Mouse (Mus musculus) limb, embryonic 15.5 days (tissue): ENCODE results near the gene Bloc1s4. TPM values are rescaled to one million over a fixed set of nuclear protein-coding genes. Genes with fewer than 3 reads are reported as not detected.

ENCODE experiments used
- ATAC-seq: fragments of 200-750 bp; cut with Nextera tagmentation; 2 replicates; pipeline ENCODE4 v1.8.0; 2017; ENCODE audit warnings: low read depth, moderate TSS enrichment; ENCODE audit not compliant: insufficient number of reproducible peaks, low FRiP score, low TSS enrichment
- H3K27ac ChIP-seq: fragments of 300-500 bp; sonication (generic); 2 replicates; pipeline ENCODE4 v1.5.1; 2015; ENCODE audit warnings: moderate library complexity, mild to moderate bottlenecking, inconsistent platforms
- H3K27me3 ChIP-seq: fragments of 300-500 bp; sonication (generic); 2 replicates; pipeline ENCODE4 v1.6.1; 2015; ENCODE audit warnings: inconsistent platforms
- H3K36me3 ChIP-seq: fragments of 300-500 bp; sonication (generic); 2 replicates; pipeline ENCODE4 v1.6.1; 2015; ENCODE audit warnings: inconsistent platforms
- H3K4me1 ChIP-seq: fragments of 300-500 bp; sonication (generic); 2 replicates; pipeline ENCODE4 v1.6.1; 2015; ENCODE audit warnings: inconsistent platforms
- H3K4me2 ChIP-seq: fragments of 300-500 bp; sonication (generic); 2 replicates; pipeline ENCODE4 v1.6.1; 2015; ENCODE audit warnings: mild to moderate bottlenecking, inconsistent platforms
- H3K4me3 ChIP-seq: fragments of 300-500 bp; sonication (generic); 2 replicates; pipeline ENCODE4 v1.5.1; 2015; ENCODE audit warnings: mild to moderate bottlenecking, inconsistent platforms
- H3K9ac ChIP-seq: fragments of 300-500 bp; sonication (generic); 2 replicates; pipeline ENCODE4 v1.6.1; 2015; ENCODE audit warnings: inconsistent platforms
- H3K9me3 ChIP-seq: fragments of 300-500 bp; sonication (generic); 2 replicates; pipeline ENCODE4 v1.6.1; 2016; ENCODE audit warnings: inconsistent platforms
- WGBS: fragments of 180-500 bp; shearing (Covaris S2); methylation state at CpG from one replicate; pipeline ENCODE4 v1.1.7; 2015; 5-methylcytosine and 5-hydroxymethylcytosine counted together
- polyA plus RNA-seq: library from polyadenylated mRNA; unstranded; fragments of >200 nt; fragmentation: Nextera tagmentation; extraction: Ambion mirVana; gene quantifications from 2 replicates; pipeline ENCODE4 v1.2.1, GENCODE M21; 2015

The Bloc1s4 gene
- polyA plus RNA-seq, 1 experiment from 2014 or later: 31.5 TPM

GRCm38 (mm10) chr5:36712553-36713534, 35.6 kb downstream of the Bloc1s4 start:
- peak overlapping the region; percentile 54 for H3K27ac ChIP-seq
- peak overlapping the region; percentile 60 for H3K4me2 ChIP-seq
- 0 out of 2 replicates have a peak overlapping the region, but pooled peaks have one; percentile 8 for H3K9ac ChIP-seq
- H3K36me3 ChIP-seq: no peaks in the 10 kb centered on the region
- H3K4me3 ChIP-seq: peak overlapping the region; percentile 37
- 6% methylated on average over 31 of the region's 31 CpGs for WGBS
- H3K4me1 ChIP-seq: peaks cover 16% of the 10 kb centered on the region
- no peaks in the 10 kb centered on the region for H3K27me3 ChIP-seq
- ATAC-seq: peak; percentile 77
- no peaks in the 10 kb centered on the region for H3K9me3 ChIP-seq

GRCm38 (mm10) chr5:36711863-36712262, 36.6 kb downstream of the Bloc1s4 start:
- Histone ChIP-seq H3K27ac (peak overlapping the region; percentile 4; the same call in 1 of the 2 replicates), H3K27me3 (no peaks in the 10 kb centered on the region), H3K9me3 (no peaks in the 10 kb centered on the region), H3K4me3 (no peak overlapping the region), H3K36me3 (no peaks in the 10 kb centered on the region), H3K4me1 (peaks cover 16% of the 10 kb centered on the region), H3K9ac (no peak overlapping the region), H3K4me2 (no peak overlapping the region)
- ATAC-seq: no peak
- WGBS: 63% methylated on average over 5 of the region's 5 CpGs

- Histone ChIP-seq H3K27ac (no peak overlapping the region), H3K27me3 (no peaks in the 10 kb centered on the region), H3K9ac (no peak overlapping the region), H3K4me2 (no peak overlapping the region), H3K4me1 (no peaks in the 10 kb centered on the region), H3K36me3 (no peaks in the 10 kb centered on the region), H3K9me3 (no peaks in the 10 kb centered on the region), H3K4me3 (no peak overlapping the region)
- no peak for ATAC-seq
- 81% methylated on average over 5 of the region's 5 CpGs for WGBS
These were observed 42.7 kb downstream of the Bloc1s4 start for GRCm38 (mm10) chr5:36705792-36706191.

- no peak for ATAC-seq
These were observed 43.1 kb downstream of the Bloc1s4 start for GRCm38 (mm10) chr5:36705390-36705789.

GRCm38 (mm10) chr5:36704684-36705083, 43.8 kb downstream of the Bloc1s4 start:
- Histone ChIP-seq H3K9me3 (no peaks in the 10 kb centered on the region), H3K4me1 (no peaks in the 10 kb centered on the region), H3K27me3 (no peaks in the 10 kb centered on the region), H3K4me3 (no peak overlapping the region), H3K9ac (no peak overlapping the region), H3K27ac (no peak overlapping the region), H3K36me3 (no peaks in the 10 kb centered on the region), H3K4me2 (no peak overlapping the region)
- 73% methylated on average over 6 of the region's 6 CpGs for WGBS
- no peak for ATAC-seq

More at GRCm38 (mm10) chr5:36705390-36705789, 43.1 kb downstream of the Bloc1s4 start:
- H3K4me1 ChIP-seq: no peaks in the 10 kb centered on the region
- H3K4me3 ChIP-seq: no peak overlapping the region
- WGBS: 84% methylated on average over 5 of the region's 5 CpGs
- no peak overlapping the region for H3K27ac ChIP-seq
- H3K36me3 ChIP-seq: no peaks in the 10 kb centered on the region
- H3K4me2 ChIP-seq: no peak overlapping the region
- no peaks in the 10 kb centered on the region for H3K9me3 ChIP-seq
- H3K9ac ChIP-seq: no peak overlapping the region
- H3K27me3 ChIP-seq: no peaks in the 10 kb centered on the region

GRCm38 (mm10) chr5:36700939-36701620, 47.4 kb downstream of the Bloc1s4 start:
- Histone ChIP-seq H3K4me2 (no peak overlapping the region), H3K4me1 (0 out of 2 replicates have a peak, but pooled peaks cover 1% of the 10 kb centered on the region), H3K36me3 (no peaks in the 10 kb centered on the region), H3K9ac (no peak overlapping the region), H3K27ac (no peak overlapping the region), H3K9me3 (no peaks in the 10 kb centered on the region), H3K4me3 (no peak overlapping the region), H3K27me3 (no peaks in the 10 kb centered on the region)
- no peak for ATAC-seq
- WGBS: 69% methylated on average over 6 of the region's 6 CpGs

- WGBS: 75% methylated on average over 5 of the region's 5 CpGs
- Histone ChIP-seq H3K9me3 (no peaks in the 10 kb centered on the region), H3K4me1 (peaks cover 6% of the 10 kb centered on the region), H3K9ac (no peak overlapping the region), H3K4me3 (no peak overlapping the region), H3K36me3 (no peaks in the 10 kb centered on the region), H3K4me2 (no peak overlapping the region), H3K27me3 (no peaks in the 10 kb centered on the region), H3K27ac (no peak overlapping the region)
- ATAC-seq: no peak
These were observed 49.8 kb downstream of the Bloc1s4 start for GRCm38 (mm10) chr5:36698689-36699088.

- Histone ChIP-seq H3K4me2 (no peak overlapping the region), H3K4me3 (no peak overlapping the region), H3K27ac (no peak overlapping the region), H3K36me3 (no peaks in the 10 kb centered on the region), H3K9ac (no peak overlapping the region), H3K4me1 (peaks cover 10% of the 10 kb centered on the region), H3K27me3 (no peaks in the 10 kb centered on the region), H3K9me3 (no peaks in the 10 kb centered on the region)
- 73% methylated on average over 7 of the region's 7 CpGs for WGBS
- no peak for ATAC-seq
These were observed 50.3 kb downstream of the Bloc1s4 start for GRCm38 (mm10) chr5:36698067-36698670.

Other genes with a start within 250 kb of the Bloc1s4 start
- 38.2 and 40.1 TPM in 2 replicates for gene Tbc1d14, start 155.4 kb downstream of the Bloc1s4 start, polyA plus RNA-seq
- 16.6 and 17.9 TPM in 2 replicates for gene D5Ertd579e, start 52.6 kb downstream of the Bloc1s4 start, polyA plus RNA-seq
- gene Mrfap1, start 48.1 kb upstream of the Bloc1s4 start, polyA plus RNA-seq: 492 and 496 TPM in 2 replicates
- 21.2 and 22.5 TPM in 2 replicates for gene Man2b2, start 82.0 kb upstream of the Bloc1s4 start, polyA plus RNA-seq
- 0.74 and 0.83 TPM in 2 replicates for gene Ppp2r2c, start 119.9 kb upstream of the Bloc1s4 start, polyA plus RNA-seq
- gene Wfs1, start 240.6 kb upstream of the Bloc1s4 start, polyA plus RNA-seq: 11.6 and 13.3 TPM in 2 replicates